Comparison of ENCODE assay signal across 28 mouse cellular contexts in the genomic region with DNA sequence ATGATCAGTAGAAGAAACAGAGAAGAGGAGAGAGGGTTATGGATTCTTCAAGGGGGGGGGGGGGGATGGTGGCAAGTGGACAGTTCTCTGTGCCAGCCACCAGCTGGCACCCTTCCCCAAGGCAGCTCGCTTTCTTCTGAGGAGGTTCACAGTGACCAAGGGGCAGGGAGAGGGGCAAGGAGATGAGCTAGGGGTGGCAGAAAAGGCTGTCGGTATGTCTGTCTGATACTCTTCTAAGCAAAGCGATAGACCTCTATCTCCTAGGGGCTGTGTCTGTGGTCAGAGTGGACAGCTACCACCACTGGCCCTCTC. TPM values are rescaled to one million over a fixed set of nuclear protein-coding genes. Genes with fewer than 3 reads are reported as not detected.
DNase-seq lines count a peak whose midpoint lies in the region; ATAC-seq and TF ChIP-seq lines count a peak whose summit lies in the region.
"Had no signal": no experiment of that assay in that cellular context is flagged by ENCODE, and none has a peak within 500 bp of the region (broad histone marks: within the 10 kb centered on the region; RNA-seq: fewer than 3 reads in every experiment).

No protein-coding gene starts in this region.

- H3K4me1 ChIP-seq in kidney, embryonic 16.5 days (ENCODE audit: insufficient read depth, low read length) = peaks cover 99% of the 10 kb centered on the region
- H3K4me1 ChIP-seq in lung, adult 2 months (ENCODE audit: control insufficient read depth, insufficient read depth, low read length) = peaks cover 12% of the 10 kb centered on the region

- H3K27ac ChIP-seq in kidney, embryonic 16.5 days (ENCODE audit: low read length) = peak overlapping the region; percentile 96
- no peak overlapping the region for H3K27ac ChIP-seq in gastrocnemius, adult 2 months
- H3K27ac ChIP-seq: embryonic facial prominence, embryonic 13.5 days; heart, adult 2 months; hindbrain, embryonic 13.5 days; limb, embryonic 13.5 days; liver, embryonic 12.5 days; lung, embryonic 15.5 days; stomach, embryonic 15.5 days had no signal

- peak; percentile 9; the same call in 1 of the 2 replicates for TF ChIP-seq CTCF in lung, adult 2 months (IDR thresholded peaks at IDR 0.05; ENCODE audit: insufficient read depth, low read length)
- TF ChIP-seq CTCF in gastrocnemius, adult 2 months (IDR thresholded peaks at IDR 0.05) = no peak

- TF ChIP-seq POLR2A in lung, adult 2 months (IDR thresholded peaks at IDR 0.05; ENCODE audit: borderline replicate concordance, extremely low read depth, low read depth, low read length) = no peak

- no peak overlapping the region for H3K4me3 ChIP-seq in kidney, embryonic 16.5 days (ENCODE audit: low read length)
- no peak overlapping the region for H3K4me3 ChIP-seq in lung, adult 2 months (replicated peaks; ENCODE audit: extremely low read depth, low read depth, low read length)
- no peak overlapping the region for H3K4me3 ChIP-seq in gastrocnemius, adult 2 months
- H3K4me3 ChIP-seq: embryonic facial prominence, embryonic 13.5 days; erythroblast, embryonic 14.5 days; heart, adult 2 months; hindbrain, embryonic 13.5 days; limb, embryonic 13.5 days; liver, embryonic 12.5 days; lung, embryonic 15.5 days; stomach, embryonic 15.5 days had no signal

- ATAC-seq in kidney, embryonic 16.5 days (ENCODE audit: low FRiP score, low TSS enrichment) = no peak
- ATAC-seq: activated CD4-positive, CD25-positive, alpha-beta regulatory T cell, adult 4 months; forebrain, embryonic 14.5 days; liver, embryonic 12.5 days had no signal

- DNase-seq in heart, adult 11 months = peak; percentile 81
- DNase-seq in heart, adult 18-20 months = no peak
- no peak for DNase-seq in kidney, adult 9 months
- no peak for DNase-seq in lung, adult 2 months
- no peak for DNase-seq in lung, postnatal 14 days
- DNase-seq in adipocyte (ENCODE audit: low spot score) = peak; percentile 40
- no peak for DNase-seq in gastrocnemius, adult 2 months
- DNase-seq: adrenal gland, postnatal 10 days; B cell, adult 2 months; cerebellum, adult 8-10 months; cerebellum, postnatal 36 days; embryo, embryonic 11 days; gastrocnemius, postnatal 14 days; heart, adult 2 months; heart, postnatal 36 days; thymus, adult 18-20 months; thymus, postnatal 4 days had no signal

- H3K9ac ChIP-seq in kidney, embryonic 16.5 days (replicated peaks; ENCODE audit: low read length) = 0 out of 2 replicates have a peak overlapping the region, but pooled peaks have one; percentile 29
- H3K9ac ChIP-seq: embryonic facial prominence, embryonic 13.5 days; hindbrain, embryonic 13.5 days; limb, embryonic 13.5 days; liver, embryonic 12.5 days; lung, embryonic 15.5 days; stomach, embryonic 15.5 days had no signal

- no peaks in the 10 kb centered on the region for H3K9me3 ChIP-seq in kidney, embryonic 16.5 days (ENCODE audit: low read length)
- H3K9me3 ChIP-seq: embryonic facial prominence, embryonic 13.5 days; hindbrain, embryonic 13.5 days; limb, embryonic 13.5 days; liver, embryonic 12.5 days; lung, embryonic 15.5 days; stomach, embryonic 15.5 days had no signal

- H3K4me2 ChIP-seq in kidney, embryonic 16.5 days (replicated peaks; ENCODE audit: low read depth, low read length) = peak overlapping the region; percentile 1
- H3K4me2 ChIP-seq: embryonic facial prominence, embryonic 13.5 days; hindbrain, embryonic 13.5 days; limb, embryonic 13.5 days; liver, embryonic 12.5 days; lung, embryonic 15.5 days; midbrain, embryonic 11.5 days; stomach, embryonic 15.5 days had no signal

- 0 out of 2 replicates have a peak, but pooled peaks cover 7% of the 10 kb centered on the region for H3K36me3 ChIP-seq in kidney, embryonic 16.5 days (ENCODE audit: insufficient read depth, low read length)
- H3K36me3 ChIP-seq: hindbrain, embryonic 13.5 days; liver, embryonic 12.5 days; stomach, embryonic 15.5 days had no signal

- no peaks in the 10 kb centered on the region for H3K27me3 ChIP-seq in kidney, embryonic 16.5 days (ENCODE audit: insufficient read depth, low read length)
- H3K27me3 ChIP-seq: embryonic facial prominence, embryonic 13.5 days; lung, embryonic 15.5 days; stomach, embryonic 15.5 days had no signal

- WGBS in kidney, embryonic 16.5 days = 56% methylated on average over 3 of the region's 3 CpGs
- 86% methylated on average over 3 of the region's 3 CpGs for WGBS in lung, adult 2 months

- intact Hi-C loops in gastrocnemius, adult 2 months (cut with DNase I) = no loop called here

RNA-seq across cellular contexts. Expression of gene Lhfpl2, which starts 12.7 kb away (rescaled TPM):
- 1 to 10 TPM; 2.8 to 3.1 TPM for total RNA-seq in heart, adult 18-20 months (2021)
- polyA plus RNA-seq in kidney, embryonic 16.5 days (2015; fragmentation: Nextera tagmentation; extraction: Ambion mirVana) = 91.2 and 96.0 TPM in 2 replicates
- polyA plus RNA-seq in lung, adult 2 months (2012; rRNA removed) = 9.4 and 9.9 TPM in 2 replicates
- total RNA-seq in gastrocnemius, adult 2 months (2021) = 1 to 10 TPM; 1.5 to 4.2 TPM
- polyA plus RNA-seq: activated CD4-positive, CD25-positive, alpha-beta regulatory T cell, adult 4 months; erythroblast, embryonic 14.5 days had no signal

Comparison
In these comparisons a context has a peak if more than half of its experiments do, and no peak if none do; other contexts are left out.
1. DNase-seq: peak in heart, adult 11 months (single experiment) and adipocyte (single experiment); none in heart, adult 18-20 months (0 of 2), kidney, adult 9 months (single experiment), lung, adult 2 months (single experiment), lung, postnatal 14 days (single experiment) and gastrocnemius, adult 2 months (single experiment).